Mouse (Mus musculus): ENCODE data around the gene H3f3b.

The H3f3b gene

DNA sequence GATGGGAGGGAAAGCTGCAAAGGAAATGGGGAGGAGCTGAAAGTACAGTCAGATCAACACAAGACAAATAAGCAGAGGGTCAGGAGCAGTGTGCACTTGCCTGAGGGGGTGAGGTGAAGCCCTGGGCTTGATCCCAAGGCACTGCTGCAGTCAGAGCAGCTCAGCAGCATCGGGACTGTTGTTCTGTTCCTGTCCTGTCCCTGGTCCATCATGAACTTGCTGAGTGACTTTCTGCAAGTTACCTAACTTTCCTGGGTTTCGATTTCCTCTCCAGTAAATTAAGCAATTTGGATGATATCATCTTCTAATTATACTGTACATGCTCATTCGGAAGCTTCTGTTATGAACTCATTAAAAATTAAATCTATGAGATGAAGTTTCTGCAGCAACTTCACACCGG, at the start of gene H3f3b:
Gene H3f3b (minus strand): TSS at position 207 of the 400 bp plus-strand sequence.
- DNase-seq = no peak

GRCm38 (mm10) chr11:116076836-116077235, 49.1 kb upstream of the H3f3b start:
- no peak for DNase-seq

DNA sequence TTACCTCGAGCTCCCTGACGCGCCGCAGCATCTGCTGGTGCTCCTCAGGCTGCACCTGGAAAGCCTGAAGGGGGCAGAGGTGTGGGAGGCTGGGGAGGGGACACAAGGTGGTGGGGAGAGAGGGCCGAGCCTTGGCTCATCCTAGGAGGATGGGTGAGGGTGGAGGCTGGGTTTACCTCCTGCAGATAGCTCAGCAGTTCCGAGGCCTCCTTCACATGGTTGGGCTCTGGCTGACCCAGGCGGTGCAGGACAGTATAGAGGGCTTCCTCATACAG, 48.4 kb upstream of the H3f3b start:
- DNase-seq = no peak

GRCm38 (mm10) chr11:116075539-116076265, 47.9 kb upstream of the H3f3b start:
- DNase-seq = no peak

DNA sequence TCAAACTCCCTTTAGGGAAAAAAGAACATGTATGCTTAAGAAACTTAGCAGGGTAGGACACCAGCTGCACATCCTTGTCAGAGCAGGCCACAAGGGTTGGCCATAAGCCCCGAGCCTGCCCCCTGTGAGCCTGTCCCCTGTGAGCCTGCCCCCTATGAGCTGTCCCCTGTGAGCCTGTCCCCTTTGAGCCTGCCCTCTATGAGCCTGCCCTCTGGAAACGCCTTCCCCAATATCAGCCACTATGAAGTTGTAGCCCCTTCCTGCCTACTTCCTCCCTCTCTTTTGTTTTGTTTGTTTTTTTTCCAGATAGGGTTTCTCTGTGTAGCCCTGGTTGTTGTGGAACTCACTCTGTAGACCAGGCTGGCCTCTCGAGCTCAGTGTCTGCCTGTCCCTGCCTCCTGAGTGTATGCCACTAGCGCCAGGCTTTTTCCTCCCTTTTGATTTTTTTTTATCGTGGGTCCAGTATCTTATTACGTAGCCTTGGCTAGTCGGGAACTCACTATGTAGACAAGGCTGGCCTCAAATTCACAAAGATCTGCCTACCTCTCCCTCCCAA, 46.8 kb upstream of the H3f3b start:
- no peak for DNase-seq

DNA sequence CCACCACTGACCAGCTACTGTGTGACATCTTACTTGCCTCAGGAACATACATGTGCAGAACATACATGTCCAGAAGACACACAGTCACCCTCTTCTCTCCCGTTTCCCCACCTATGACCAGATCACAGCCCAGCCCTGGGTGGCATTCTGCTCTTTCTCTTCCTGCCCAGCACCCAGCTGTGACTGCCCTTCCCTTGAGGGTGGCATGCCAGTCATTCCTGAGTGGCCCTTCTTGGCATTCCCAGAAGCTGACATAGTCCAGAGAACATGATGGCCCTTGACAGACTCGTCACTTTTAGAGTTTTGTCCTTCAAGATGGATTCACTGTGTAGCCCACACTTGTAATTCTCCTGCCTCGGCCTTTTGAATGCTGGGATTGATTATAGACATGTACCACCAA, 44.8 kb upstream of the H3f3b start:
- DNase-seq = no peak

DNA sequence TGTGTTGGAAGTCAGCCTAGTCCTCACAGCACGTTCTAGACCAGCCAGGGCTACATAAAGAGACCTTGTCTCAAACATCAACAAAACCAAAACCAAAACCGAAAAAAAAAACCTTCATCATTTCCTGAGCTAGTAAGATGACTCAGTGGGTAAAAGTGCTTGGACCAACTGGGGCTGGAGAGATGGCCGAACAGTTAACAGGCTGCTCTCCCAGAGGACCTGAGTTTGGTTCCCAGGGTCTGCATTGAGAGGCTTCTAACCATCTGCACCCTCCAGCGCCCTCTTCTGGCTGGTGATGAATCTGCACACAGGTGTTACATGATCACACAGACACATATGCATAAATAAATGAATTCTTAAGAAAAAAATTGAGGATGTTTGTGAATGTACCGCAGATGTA, 43.7 kb upstream of the H3f3b start:
- DNase-seq = peak; percentile 58 to 63

GRCm38 (mm10) chr11:116065345-116065744, 37.6 kb upstream of the H3f3b start:
- DNase-seq = no peak

GRCm38 (mm10) chr11:116064187-116064867, 36.6 kb upstream of the H3f3b start:
- DNase-seq = peak; percentile 42 to 50

- peak; percentile 87 to 94 for DNase-seq
Measured at GRCm38 (mm10) chr11:116063562-116063961, 35.8 kb upstream of the H3f3b start.

GRCm38 (mm10) chr11:116062521-116062920, 34.8 kb upstream of the H3f3b start:
- DNase-seq = peak; percentile 76 to 79

- peak; percentile 76 to 81 for DNase-seq
Measured at GRCm38 (mm10) chr11:116061641-116062415, 34.1 kb upstream of the H3f3b start.

GRCm38 (mm10) chr11:116060596-116060995, 32.8 kb upstream of the H3f3b start:
- no peak for DNase-seq

GRCm38 (mm10) chr11:116059691-116060025, 31.9 kb upstream of the H3f3b start:
- DNase-seq = no peak

DNA sequence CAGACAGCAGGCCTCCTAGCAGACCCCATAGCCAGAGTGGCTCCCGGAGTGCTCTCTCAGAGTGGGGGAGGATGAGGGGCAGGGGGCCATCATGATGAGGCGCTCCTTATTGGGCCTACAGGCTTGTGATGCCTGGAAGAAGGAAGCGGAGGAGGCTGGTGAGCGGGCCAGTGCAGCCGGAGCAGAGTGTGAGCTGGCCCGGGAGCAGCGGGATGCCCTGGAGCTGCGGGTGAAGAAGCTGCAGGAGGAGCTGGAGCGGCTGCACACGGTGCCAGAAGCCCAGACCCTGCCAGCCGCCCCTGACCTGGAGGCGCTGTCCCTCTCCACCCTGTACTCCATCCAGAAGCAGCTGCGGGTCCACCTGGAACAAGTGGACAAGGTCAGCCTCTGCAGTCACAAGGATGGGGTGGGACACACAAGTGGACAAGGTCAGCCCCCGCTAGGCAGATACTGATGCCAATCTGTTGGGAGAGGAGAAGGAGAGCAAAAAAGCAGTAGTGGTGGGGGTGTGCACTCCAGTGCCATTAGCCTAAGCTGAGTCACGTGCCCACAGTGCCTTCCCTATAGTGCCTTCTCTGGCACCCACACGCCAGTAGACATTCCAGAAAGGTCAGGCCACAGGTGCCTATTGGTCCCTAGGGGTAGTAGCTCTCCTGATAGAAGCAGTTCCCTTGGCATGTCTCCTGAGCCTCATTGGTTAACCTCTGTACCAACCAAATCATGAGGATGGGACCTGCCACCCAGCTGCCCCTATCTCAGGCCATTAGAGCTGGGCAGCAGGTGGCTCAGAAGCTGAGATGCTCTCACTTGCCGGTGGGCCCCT, 31.3 kb upstream of the H3f3b start:
- DNase-seq = no peak

DNA sequence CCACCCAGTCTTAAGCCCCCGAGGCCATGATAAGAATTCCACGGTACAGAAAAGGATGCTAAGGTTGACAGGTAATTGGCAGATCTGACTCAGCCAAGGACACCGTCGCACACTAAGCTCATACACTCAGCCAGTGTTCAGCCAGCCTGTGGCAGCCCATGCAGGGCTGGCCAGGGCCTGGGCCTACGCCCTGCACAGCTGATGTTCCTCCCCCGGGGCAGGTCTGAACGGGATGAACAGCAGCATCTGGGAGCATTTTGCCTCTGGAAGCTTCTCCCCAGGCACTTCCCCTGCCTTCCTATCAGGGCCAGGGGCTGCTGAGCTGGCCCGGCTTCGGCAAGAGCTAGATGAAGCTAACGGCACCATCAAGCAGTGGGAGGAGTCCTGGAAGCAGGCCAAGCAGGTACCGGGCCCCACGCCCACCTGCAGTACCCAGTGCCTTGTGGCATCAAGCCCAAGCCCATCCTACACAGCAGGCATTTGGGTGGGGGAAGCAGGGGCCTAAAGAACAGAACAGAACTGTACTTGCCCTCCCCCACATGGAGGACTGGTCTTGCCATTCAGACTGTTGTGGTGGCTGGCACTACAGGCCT, 30.4 kb upstream of the H3f3b start:
- DNase-seq = peak; percentile 52 to 54

GRCm38 (mm10) chr11:116057237-116057881, 29.6 kb upstream of the H3f3b start:
- DNase-seq = no peak

DNA sequence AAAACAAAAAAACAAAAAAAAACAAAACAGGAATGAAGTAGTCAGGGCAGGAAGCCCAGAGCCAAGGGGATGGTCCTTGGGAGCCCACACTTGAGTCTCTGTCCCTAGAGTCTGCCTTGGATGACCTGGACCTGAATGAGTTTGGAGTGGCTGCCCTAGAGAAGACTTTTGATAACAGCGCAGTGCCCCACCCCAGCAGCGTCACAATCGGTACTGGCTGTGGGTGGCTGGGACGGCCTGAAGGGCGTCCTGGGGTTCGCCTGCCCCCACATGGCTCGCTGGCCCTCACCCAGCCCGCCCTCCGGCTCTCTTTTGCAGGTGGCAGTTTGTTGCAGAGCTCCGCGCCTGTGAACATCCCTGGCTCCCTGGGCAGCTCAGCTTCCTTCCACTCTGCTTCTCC, 28.1 kb upstream of the H3f3b start:
- DNase-seq = no peak

- no peak for DNase-seq
Measured at GRCm38 (mm10) chr11:116053510-116054229, 25.9 kb upstream of the H3f3b start.

GRCm38 (mm10) chr11:116050196-116050595, 22.4 kb upstream of the H3f3b start:
- DNase-seq = no peak

DNA sequence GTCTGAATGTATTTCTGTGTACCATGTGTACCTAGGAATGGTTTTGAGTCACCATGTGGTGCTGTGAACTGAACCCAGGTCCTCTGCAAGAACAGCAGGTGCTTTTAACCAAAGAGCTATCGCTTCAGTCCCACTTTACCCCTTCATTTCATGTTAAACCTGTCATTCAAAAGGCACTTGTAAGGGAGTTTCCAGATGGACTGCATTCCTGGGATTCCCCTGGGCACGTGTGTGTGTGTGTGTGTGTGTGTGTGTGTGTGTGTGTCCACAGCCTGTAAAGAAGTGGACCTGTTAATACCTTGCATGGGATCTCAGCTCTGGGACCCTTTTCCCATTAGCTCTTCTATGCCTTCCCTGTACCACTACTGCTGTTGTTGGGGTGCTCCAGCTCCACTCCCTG, 21.8 kb upstream of the H3f3b start:
- DNase-seq = no peak

All from cerebellum, postnatal 10 days (tissue).